In genomic region chr11:97139256-97139655, GRCm38 (mm10) we compare ENCODE assay signal across 8 mouse cellular contexts. TPM values are rescaled to one million over a fixed set of nuclear protein-coding genes. Genes with fewer than 3 reads are reported as not detected.
DNase-seq lines count a peak whose midpoint lies in the region; ATAC-seq and TF ChIP-seq lines count a peak whose summit lies in the region.

No protein-coding gene starts in this region.

- no peaks in the 10 kb centered on the region for H3K9me3 ChIP-seq in heart, embryonic 15.5 days (replicated peaks)
- no peaks in the 10 kb centered on the region for H3K9me3 ChIP-seq in embryonic facial prominence, embryonic 13.5 days
- H3K9me3 ChIP-seq in hindbrain, postnatal 0 days (ENCODE audit: low read length), result no peaks in the 10 kb centered on the region
- H3K9me3 ChIP-seq in midbrain, embryonic 15.5 days, result no peaks in the 10 kb centered on the region

- H3K9ac ChIP-seq in heart, embryonic 15.5 days, result peak overlapping the region; percentile 59
- H3K9ac ChIP-seq in embryonic facial prominence, embryonic 13.5 days, result peak overlapping the region; percentile 68
- peak overlapping the region; percentile 61 for H3K9ac ChIP-seq in hindbrain, postnatal 0 days (replicated peaks; ENCODE audit: low read length)
- H3K9ac ChIP-seq in midbrain, embryonic 15.5 days, result peak overlapping the region; percentile 50

- WGBS in heart, embryonic 15.5 days, result 29% methylated on average over 15 of the region's 15 CpGs
- 18% methylated on average over 15 of the region's 15 CpGs for WGBS in embryonic facial prominence, embryonic 13.5 days
- 17% methylated on average over 15 of the region's 15 CpGs for WGBS in hindbrain, postnatal 0 days
- 12% methylated on average over 15 of the region's 15 CpGs for WGBS in midbrain, embryonic 15.5 days

- ATAC-seq in heart, embryonic 15.5 days (replicated peaks; ENCODE audit: insufficient number of reproducible peaks, insufficient read depth, low FRiP score, low read depth), result no peak
- no peak for ATAC-seq in embryonic facial prominence, embryonic 13.5 days (ENCODE audit: insufficient number of reproducible peaks, insufficient read depth, low FRiP score, low TSS enrichment, low read depth)
- ATAC-seq in hindbrain, postnatal 0 days, result peak; percentile 34; the same call in 1 of the 2 replicates
- ATAC-seq in midbrain, embryonic 15.5 days (replicated peaks), result 0 out of 2 replicates have a peak, but pooled peaks have one; percentile 24

- peak overlapping the region; percentile 91 for H3K4me2 ChIP-seq in heart, embryonic 15.5 days
- H3K4me2 ChIP-seq in embryonic facial prominence, embryonic 13.5 days, result peak overlapping the region; percentile 69
- peak overlapping the region; percentile 62 for H3K4me2 ChIP-seq in hindbrain, postnatal 0 days (ENCODE audit: low read depth, low read length)
- peak overlapping the region; percentile 57 for H3K4me2 ChIP-seq in midbrain, embryonic 15.5 days

- H3K27ac ChIP-seq in heart, embryonic 15.5 days, result no peak overlapping the region
- no peak overlapping the region for H3K27ac ChIP-seq in embryonic facial prominence, embryonic 13.5 days
- peak overlapping the region; percentile 74; the same call in 1 of the 2 replicates for H3K27ac ChIP-seq in hindbrain, postnatal 0 days
- H3K27ac ChIP-seq in midbrain, embryonic 15.5 days, result peak overlapping the region; percentile 54; the same call in 1 of the 2 replicates

- intact Hi-C loops in heart, postnatal 10 days (cut with DNase I), result no loop called here
- intact Hi-C loops in left cerebral cortex, postnatal 14 days (cut with DNase I), result no loop called here

- H3K4me3 ChIP-seq in heart, embryonic 15.5 days, result peak overlapping the region; percentile 51
- peak overlapping the region; percentile 40 for H3K4me3 ChIP-seq in embryonic facial prominence, embryonic 13.5 days
- peak overlapping the region; percentile 30 for H3K4me3 ChIP-seq in hindbrain, postnatal 0 days (ENCODE audit: low read length)
- H3K4me3 ChIP-seq in midbrain, embryonic 15.5 days, result peak overlapping the region; percentile 34

- no peak for DNase-seq in heart, postnatal 10 days
- no peak for DNase-seq in hindbrain, postnatal 0 days (ENCODE audit: low spot score)
- no peak for DNase-seq in embryo, embryonic 11 days
- DNase-seq in left cerebral cortex, postnatal 14 days (ENCODE audit: low spot score in 2 of 2), result no peak
- DNase-seq in thymus, postnatal 36 days, result no peak

- peaks cover 3% of the 10 kb centered on the region; the same call in 1 of the 2 replicates for H3K36me3 ChIP-seq in heart, embryonic 15.5 days
- H3K36me3 ChIP-seq in embryonic facial prominence, embryonic 13.5 days, result peaks cover 75% of the 10 kb centered on the region
- peaks cover 10% of the 10 kb centered on the region; the same call in 1 of the 2 replicates for H3K36me3 ChIP-seq in hindbrain, postnatal 0 days (ENCODE audit: insufficient read depth, low read length)
- H3K36me3 ChIP-seq in midbrain, embryonic 15.5 days (replicated peaks), result no peaks in the 10 kb centered on the region; the same call in 1 of the 2 replicates

- H3K27me3 ChIP-seq in heart, embryonic 15.5 days, result peaks cover 57% of the 10 kb centered on the region
- peaks cover 56% of the 10 kb centered on the region for H3K27me3 ChIP-seq in embryonic facial prominence, embryonic 13.5 days
- no peaks in the 10 kb centered on the region for H3K27me3 ChIP-seq in hindbrain, postnatal 0 days (ENCODE audit: insufficient read depth, low read length)
- H3K27me3 ChIP-seq in midbrain, embryonic 15.5 days (replicated peaks), result no peaks in the 10 kb centered on the region; the same call in 1 of the 2 replicates

- TF ChIP-seq CTCF in hindbrain, postnatal 0 days (IDR thresholded peaks at IDR 0.05; ENCODE audit: low read depth), result no peak

- peaks cover 15% of the 10 kb centered on the region for H3K4me1 ChIP-seq in heart, embryonic 15.5 days (replicated peaks)
- peaks cover 21% of the 10 kb centered on the region for H3K4me1 ChIP-seq in embryonic facial prominence, embryonic 13.5 days
- peaks cover 11% of the 10 kb centered on the region; the same call in 1 of the 2 replicates for H3K4me1 ChIP-seq in hindbrain, postnatal 0 days (ENCODE audit: insufficient read depth, low read length)
- peaks cover 23% of the 10 kb centered on the region for H3K4me1 ChIP-seq in midbrain, embryonic 15.5 days

RNA-seq across cellular contexts. Expression of gene Tbkbp1, which starts 12.0 kb away (rescaled TPM):
- 4.7 and 6.5 TPM in 2 replicates for polyA plus RNA-seq in heart, embryonic 15.5 days (2015; fragmentation: Nextera tagmentation; extraction: Ambion mirVana)
- total RNA-seq in heart, postnatal 10 days (2021), result 10 to 100 TPM; 15.9 to 17.3 TPM
- 7.8 and 8.5 TPM in 2 replicates for polyA plus RNA-seq in embryonic facial prominence, embryonic 13.5 days (2015; fragmentation: Nextera tagmentation; extraction: Ambion mirVana)
- 45.4 and 53.8 TPM in 2 replicates for total RNA-seq in hindbrain, postnatal 0 days (2014; rRNA removed)
- polyA plus RNA-seq in hindbrain, postnatal 0 days (2015; fragmentation: Nextera tagmentation; extraction: Ambion mirVana), result 9.6 and 10.1 TPM in 2 replicates
- 11.7 and 12.1 TPM in 2 replicates for polyA plus RNA-seq in midbrain, embryonic 15.5 days (2015; fragmentation: Nextera tagmentation; extraction: Ambion mirVana)
- 10 to 100 TPM; 46.4 to 49.4 TPM for total RNA-seq in left cerebral cortex, postnatal 14 days (2021)

RNA-seq across cellular contexts. Expression of gene Tbx21, which starts 24.1 kb away (rescaled TPM):
- 0.05 and 0.36 TPM in 2 replicates for polyA plus RNA-seq in heart, embryonic 15.5 days (2015; fragmentation: Nextera tagmentation; extraction: Ambion mirVana)
- total RNA-seq in heart, postnatal 10 days (2021), result not detected
- 0.08 and 0.10 TPM in 2 replicates for polyA plus RNA-seq in embryonic facial prominence, embryonic 13.5 days (2015; fragmentation: Nextera tagmentation; extraction: Ambion mirVana)
- 0.89 TPM in 1 of 2 replicates, not detected in the other for total RNA-seq in hindbrain, postnatal 0 days (2014; rRNA removed)
- polyA plus RNA-seq in hindbrain, postnatal 0 days (2015; fragmentation: Nextera tagmentation; extraction: Ambion mirVana), result 0.11 and 0.16 TPM in 2 replicates
- polyA plus RNA-seq in midbrain, embryonic 15.5 days (2015; fragmentation: Nextera tagmentation; extraction: Ambion mirVana), result 0.13 and 0.19 TPM in 2 replicates
- under 1 TPM in 1 of 2 experiments, not detected in 1; 0.13 TPM for total RNA-seq in left cerebral cortex, postnatal 14 days (2021)

RNA-seq across cellular contexts. Expression of gene Kpnb1, which starts 48.4 kb away (rescaled TPM):
- 29.5 and 31.4 TPM in 2 replicates for polyA plus RNA-seq in heart, embryonic 15.5 days (2015; fragmentation: Nextera tagmentation; extraction: Ambion mirVana)
- total RNA-seq in heart, postnatal 10 days (2021), result 100 to 1,000 TPM; 107 to 121 TPM
- polyA plus RNA-seq in embryonic facial prominence, embryonic 13.5 days (2015; fragmentation: Nextera tagmentation; extraction: Ambion mirVana), result 59.7 and 62.6 TPM in 2 replicates
- total RNA-seq in hindbrain, postnatal 0 days (2014; rRNA removed), result 97.9 and 100 TPM in 2 replicates
- polyA plus RNA-seq in hindbrain, postnatal 0 days (2015; fragmentation: Nextera tagmentation; extraction: Ambion mirVana), result 26.1 and 26.9 TPM in 2 replicates
- 33.8 and 34.6 TPM in 2 replicates for polyA plus RNA-seq in midbrain, embryonic 15.5 days (2015; fragmentation: Nextera tagmentation; extraction: Ambion mirVana)
- 100 to 1,000 TPM; 111 to 113 TPM for total RNA-seq in left cerebral cortex, postnatal 14 days (2021)

Comparison
In these comparisons a context has a peak if more than half of its experiments do, and no peak if none do; other contexts are left out.
1. ATAC-seq: peak in hindbrain, postnatal 0 days (single experiment) and midbrain, embryonic 15.5 days (single experiment); none in heart, embryonic 15.5 days (single experiment) and embryonic facial prominence, embryonic 13.5 days (single experiment).
2. H3K27ac ChIP-seq: peak in hindbrain, postnatal 0 days (single experiment) and midbrain, embryonic 15.5 days (single experiment); none in heart, embryonic 15.5 days (single experiment) and embryonic facial prominence, embryonic 13.5 days (single experiment).
3. Peak in every context shown above with its lines, with median percentiles within 50 percentile points of each other: H3K4me2 ChIP-seq, H3K4me3 ChIP-seq and H3K9ac ChIP-seq.